Mouse (Mus musculus): ENCODE data around the gene Spats2.

- no peak for TF ChIP-seq GATA1 (IDR thresholded peaks at IDR 0.05; ENCODE audit: borderline replicate concordance, low read length)
- no peak for TF ChIP-seq FLI1 (IDR thresholded peaks at IDR 0.05; ENCODE audit: low read length)
These were observed 12.7 kb downstream of the Spats2 start for GRCm38 (mm10) chr15:99138389-99138788.
